Mouse (Mus musculus): ENCODE data around the gene H2afj.

H2afj gene

GRCm38 (mm10) chr6:136803093-136803738 lies 4.8 kb upstream of the H2afj start:
- TF ChIP-seq GATA4 (IDR thresholded peaks at IDR 0.05; ENCODE audit: insufficient replicate concordance, low read length) = no peak

- no peak; the same call in 1 of the 2 replicates for TF ChIP-seq GATA4 (IDR thresholded peaks at IDR 0.05; ENCODE audit: insufficient replicate concordance, low read length)
Measured at GRCm38 (mm10) chr6:136803739-136804633, 4.1 kb upstream of the H2afj start, which contains the start of gene Hist4h4. Hist4h4 (minus strand) TSS chr6:136804415.

GRCm38 (mm10) chr6:136804705-136805408 lies 3.2 kb upstream of the H2afj start:
- no peak for TF ChIP-seq GATA4 (IDR thresholded peaks at IDR 0.05; ENCODE audit: insufficient replicate concordance, low read length)

- no peak for TF ChIP-seq GATA4 (IDR thresholded peaks at IDR 0.05; ENCODE audit: insufficient replicate concordance, low read length)
Measured at GRCm38 (mm10) chr6:136805409-136805775, 2.7 kb upstream of the H2afj start.

- no peak for TF ChIP-seq GATA4 (IDR thresholded peaks at IDR 0.05; ENCODE audit: insufficient replicate concordance, low read length)
Measured at GRCm38 (mm10) chr6:136806819-136807218, 1.2 kb upstream of the H2afj start.

GRCm38 (mm10) chr6:136807395-136808013 lies 540 bp upstream of the H2afj start:
- no peak for TF ChIP-seq GATA4 (IDR thresholded peaks at IDR 0.05; ENCODE audit: insufficient replicate concordance, low read length)

GRCm38 (mm10) chr6:136808631-136809046 lies 595 bp downstream of the H2afj start:
- no peak for TF ChIP-seq GATA4 (IDR thresholded peaks at IDR 0.05; ENCODE audit: insufficient replicate concordance, low read length)

- no peak for TF ChIP-seq GATA4 (IDR thresholded peaks at IDR 0.05; ENCODE audit: insufficient replicate concordance, low read length)
Measured at GRCm38 (mm10) chr6:136809077-136809476, 1.0 kb downstream of the H2afj start.

GRCm38 (mm10) chr6:136809673-136810072 lies 1.6 kb downstream of the H2afj start:
- no peak for TF ChIP-seq GATA4 (IDR thresholded peaks at IDR 0.05; ENCODE audit: insufficient replicate concordance, low read length)

- TF ChIP-seq GATA4 (IDR thresholded peaks at IDR 0.05; ENCODE audit: insufficient replicate concordance, low read length) = no peak
Measured at GRCm38 (mm10) chr6:136811196-136811595, 3.2 kb downstream of the H2afj start.

- TF ChIP-seq GATA4 (IDR thresholded peaks at IDR 0.05; ENCODE audit: insufficient replicate concordance, low read length) = no peak
Measured at GRCm38 (mm10) chr6:136813117-136813516, 5.1 kb downstream of the H2afj start.

GRCm38 (mm10) chr6:136815381-136815780 lies 7.3 kb downstream of the H2afj start:
- no peak for TF ChIP-seq GATA4 (IDR thresholded peaks at IDR 0.05; ENCODE audit: insufficient replicate concordance, low read length)

GRCm38 (mm10) chr6:136816826-136817225 lies 8.8 kb downstream of the H2afj start:
- no peak for TF ChIP-seq GATA4 (IDR thresholded peaks at IDR 0.05; ENCODE audit: insufficient replicate concordance, low read length)

- TF ChIP-seq GATA4 (IDR thresholded peaks at IDR 0.05; ENCODE audit: insufficient replicate concordance, low read length) = no peak
Measured at GRCm38 (mm10) chr6:136817549-136817948, 9.5 kb downstream of the H2afj start.

GRCm38 (mm10) chr6:136820381-136820780 lies 12.3 kb downstream of the H2afj start:
- TF ChIP-seq GATA4 (IDR thresholded peaks at IDR 0.05; ENCODE audit: insufficient replicate concordance, low read length) = no peak
